Mouse (Mus musculus) forebrain, embryonic 16.5 days (tissue): Measurements from ENCODE around the gene E2f3. TPM values are rescaled to one million over a fixed set of nuclear protein-coding genes. Genes with fewer than 3 reads are reported as not detected.

Source experiments
- ATAC-seq: fragments of 200-750 bp; cut with Nextera tagmentation; 2 replicates; pipeline ENCODE4 v1.8.0; 2017; ENCODE audit warnings: mild to moderate bottlenecking, moderate library complexity
- H3K27ac ChIP-seq: fragments of 300-500 bp; sonication (generic); 2 replicates; pipeline ENCODE4 v1.5.1; 2014; ENCODE audit warnings: low read length, control low read depth
- H3K27me3 ChIP-seq: fragments of 300-500 bp; sonication (generic); replicated peaks from 2 replicates; pipeline ENCODE4 v1.6.1; 2014; ENCODE audit warnings: low read length; ENCODE audit not compliant: control insufficient read depth, insufficient read depth
- H3K36me3 ChIP-seq: fragments of 300-500 bp; sonication (generic); 2 replicates; pipeline ENCODE4 v1.6.1; 2014; ENCODE audit not compliant: control insufficient read depth, insufficient read depth
- H3K4me1 ChIP-seq: fragments of 300-500 bp; sonication (generic); replicated peaks from 2 replicates; pipeline ENCODE4 v1.6.1; 2014; ENCODE audit warnings: low read length; ENCODE audit not compliant: control insufficient read depth, insufficient read depth
- H3K4me2 ChIP-seq: fragments of 300-500 bp; sonication (generic); 2 replicates; pipeline ENCODE4 v1.6.1; 2014; ENCODE audit warnings: mild to moderate bottlenecking, low read length, control low read depth
- H3K4me3 ChIP-seq: fragments of 300-500 bp; sonication (generic); replicated peaks from 2 replicates; pipeline ENCODE4 v1.5.1; 2014; ENCODE audit warnings: mild to moderate bottlenecking, low read length, control low read depth
- H3K9ac ChIP-seq: fragments of 300-500 bp; sonication (generic); replicated peaks from 2 replicates; pipeline ENCODE4 v1.6.1; 2014; ENCODE audit warnings: low read depth, low read length, control low read depth
- H3K9me3 ChIP-seq: fragments of 300-500 bp; sonication (generic); 2 replicates; pipeline ENCODE4 v1.6.1; 2016; ENCODE audit warnings: low read length; ENCODE audit not compliant: control insufficient read depth
- WGBS: fragments of 180-500 bp; shearing (Covaris S2); extraction: QIAGEN DNeasy Blood & Tissue Kit; methylation state at CpG from one replicate; pipeline ENCODE4 v1.1.7; 2014; 5-methylcytosine and 5-hydroxymethylcytosine counted together
- polyA plus RNA-seq: library from polyadenylated mRNA; unstranded; fragments of >200 nt; fragmentation: Nextera tagmentation; extraction: Ambion mirVana; gene quantifications from 2 replicates; pipeline ENCODE4 v1.2.1, GENCODE M21; 2015

The E2f3 gene
- polyA plus RNA-seq, 1 experiment from 2014 or later, result 6.9 TPM

- Histone ChIP-seq H3K27ac (no peak overlapping the region), H3K27me3 (no peaks in the 10 kb centered on the region), H3K4me1 (0 out of 2 replicates have a peak, but pooled peaks cover 5% of the 10 kb centered on the region), H3K4me3 (no peak overlapping the region), H3K9ac (no peak overlapping the region), H3K9me3 (no peaks in the 10 kb centered on the region), H3K36me3 (peaks cover 6% of the 10 kb centered on the region; the same call in 1 of the 2 replicates), H3K4me2 (no peak overlapping the region)
- 78% methylated on average over 8 of the region's 9 CpGs for WGBS
- ATAC-seq, result no peak
Measured at GRCm38 (mm10) chr13:29944915-29945570, 40.8 kb downstream of the E2f3 start.

GRCm38 (mm10) chr13:29944493-29944892 lies 41.4 kb downstream of the E2f3 start:
- Histone ChIP-seq H3K9ac (no peak overlapping the region), H3K27me3 (no peaks in the 10 kb centered on the region), H3K27ac (no peak overlapping the region), H3K4me3 (no peak overlapping the region), H3K4me2 (no peak overlapping the region), H3K9me3 (no peaks in the 10 kb centered on the region), H3K4me1 (0 out of 2 replicates have a peak, but pooled peaks cover 5% of the 10 kb centered on the region), H3K36me3 (0 out of 2 replicates have a peak, but pooled peaks cover 4% of the 10 kb centered on the region)
- no peak for ATAC-seq
- 85% methylated on average over 8 of the region's 8 CpGs for WGBS

GRCm38 (mm10) chr13:29943541-29944039 lies 42.3 kb downstream of the E2f3 start:
- peak; percentile 29; the same call in 1 of the 2 replicates for ATAC-seq
- peak overlapping the region; percentile 45; the same call in 1 of the 2 replicates for H3K27ac ChIP-seq

GRCm38 (mm10) chr13:29940071-29940470 lies 45.8 kb downstream of the E2f3 start:
- 83% methylated on average over 7 of the region's 7 CpGs for WGBS
- H3K36me3 ChIP-seq, result peaks cover 6% of the 10 kb centered on the region
- H3K27ac ChIP-seq, result no peak overlapping the region
- no peak overlapping the region for H3K4me3 ChIP-seq
- H3K4me1 ChIP-seq, result 0 out of 2 replicates have a peak, but pooled peaks cover 3% of the 10 kb centered on the region
- ATAC-seq, result no peak
- no peak overlapping the region for H3K9ac ChIP-seq
- H3K9me3 ChIP-seq, result 0 out of 2 replicates have a peak, but pooled peaks cover 4% of the 10 kb centered on the region
- no peak overlapping the region for H3K4me2 ChIP-seq
- H3K27me3 ChIP-seq, result no peaks in the 10 kb centered on the region

More at GRCm38 (mm10) chr13:29943541-29944039, 42.3 kb downstream of the E2f3 start:
- 60% methylated on average over 3 of the region's 3 CpGs for WGBS
- Histone ChIP-seq H3K4me2 (no peak overlapping the region), H3K9me3 (no peaks in the 10 kb centered on the region), H3K27me3 (no peaks in the 10 kb centered on the region), H3K9ac (no peak overlapping the region), H3K4me1 (0 out of 2 replicates have a peak, but pooled peaks cover 5% of the 10 kb centered on the region), H3K4me3 (no peak overlapping the region), H3K36me3 (0 out of 2 replicates have a peak, but pooled peaks cover 4% of the 10 kb centered on the region)

GRCm38 (mm10) chr13:29939399-29939798 lies 46.5 kb downstream of the E2f3 start:
- WGBS, result 81% methylated on average over 4 of the region's 4 CpGs
- Histone ChIP-seq H3K4me3 (no peak overlapping the region), H3K4me2 (no peak overlapping the region), H3K36me3 (peaks cover 6% of the 10 kb centered on the region), H3K27me3 (no peaks in the 10 kb centered on the region), H3K27ac (no peak overlapping the region), H3K9ac (no peak overlapping the region), H3K4me1 (0 out of 2 replicates have a peak, but pooled peaks cover 3% of the 10 kb centered on the region), H3K9me3 (0 out of 2 replicates have a peak, but pooled peaks cover 4% of the 10 kb centered on the region)
- ATAC-seq, result no peak

- no peak for ATAC-seq
- Histone ChIP-seq H3K9ac (no peak overlapping the region), H3K4me1 (0 out of 2 replicates have a peak, but pooled peaks cover 2% of the 10 kb centered on the region), H3K27ac (no peak overlapping the region), H3K27me3 (no peaks in the 10 kb centered on the region), H3K4me3 (no peak overlapping the region), H3K9me3 (0 out of 2 replicates have a peak, but pooled peaks cover 4% of the 10 kb centered on the region), H3K4me2 (no peak overlapping the region), H3K36me3 (peaks cover 6% of the 10 kb centered on the region)
- WGBS, result 90% methylated on average over 6 of the region's 6 CpGs
Measured at GRCm38 (mm10) chr13:29938776-29939175, 47.1 kb downstream of the E2f3 start.

GRCm38 (mm10) chr13:29926168-29926567 lies 59.7 kb downstream of the E2f3 start:
- no peaks in the 10 kb centered on the region for H3K36me3 ChIP-seq
- H3K4me3 ChIP-seq, result no peak overlapping the region
- 51% methylated on average over 3 of the region's 3 CpGs for WGBS
- H3K9me3 ChIP-seq, result no peaks in the 10 kb centered on the region
- no peak for ATAC-seq
- no peaks in the 10 kb centered on the region for H3K4me1 ChIP-seq
- H3K9ac ChIP-seq, result no peak overlapping the region
- H3K27me3 ChIP-seq, result no peaks in the 10 kb centered on the region
- H3K27ac ChIP-seq, result no peak overlapping the region
- H3K4me2 ChIP-seq, result no peak overlapping the region

- Histone ChIP-seq H3K4me3 (no peak overlapping the region), H3K27me3 (no peaks in the 10 kb centered on the region), H3K4me1 (no peaks in the 10 kb centered on the region), H3K9ac (no peak overlapping the region), H3K36me3 (peaks cover 1% of the 10 kb centered on the region; the same call in 1 of the 2 replicates), H3K9me3 (no peaks in the 10 kb centered on the region), H3K27ac (no peak overlapping the region), H3K4me2 (no peak overlapping the region)
- ATAC-seq, result no peak
- 83% methylated on average over 7 of the region's 7 CpGs for WGBS
Measured at GRCm38 (mm10) chr13:29919841-29920240, 66.0 kb downstream of the E2f3 start.

- Histone ChIP-seq H3K36me3 (peaks cover 7% of the 10 kb centered on the region), H3K4me3 (no peak overlapping the region), H3K4me1 (no peaks in the 10 kb centered on the region), H3K27me3 (no peaks in the 10 kb centered on the region), H3K9me3 (no peaks in the 10 kb centered on the region), H3K9ac (no peak overlapping the region), H3K27ac (no peak overlapping the region), H3K4me2 (no peak overlapping the region)
- no peak for ATAC-seq
- WGBS, result 78% methylated on average over 1 of the region's 1 CpGs
Measured at GRCm38 (mm10) chr13:29916561-29916960, 69.3 kb downstream of the E2f3 start.
